Mouse (Mus musculus) gastrocnemius, postnatal 14 days (tissue): ENCODE results near the gene Ppp1r14c. TPM values are rescaled to one million over a fixed set of nuclear protein-coding genes. Genes with fewer than 3 reads are reported as not detected.
A peak's percentile ranks its signal among the peaks of the same experiment; 100 is the strongest.
"Not testable (repeated sequence)": the region's sequence is repeated elsewhere in the genome, so short reads cannot be mapped to it uniquely, and the experiment has no call there.

ENCODE experiments used
- DNase-seq: peaks from one replicate; pipeline ENCODE4 v3.0.0; 2021; ENCODE audit warnings: mixed read lengths
- intact Hi-C: fragments of 180-260 bp; cut with DNase I; formaldehyde crosslinking; loops from one replicate; pipeline ENCODE4 v1.15.1; 2025; ENCODE audit warnings: low total_unique reads
- total RNA-seq, 2 experiments: library from RNA; stranded (reverse); gene quantifications; 2 replicates each; pipeline ENCODE4 v1.2.3; 2021

The Ppp1r14c gene
- total RNA-seq, 2 experiments from 2014 or later = 85.3 to 93.1 TPM

- no peak for DNase-seq
- intact Hi-C loops = no loop called here
Observed at GRCm38 (mm10) chr10:3448699-3449098, 82.8 kb downstream of the Ppp1r14c start.

GRCm38 (mm10) chr10:3451930-3452329, 86.1 kb downstream of the Ppp1r14c start:
- intact Hi-C loops = no loop called here
- DNase-seq = no peak

- intact Hi-C loops = no loop called here
- no peak for DNase-seq
Observed at GRCm38 (mm10) chr10:3452822-3453475, 87.1 kb downstream of the Ppp1r14c start.

GRCm38 (mm10) chr10:3458686-3459085, 92.8 kb downstream of the Ppp1r14c start:
- DNase-seq = no peak
- intact Hi-C loops = no loop called here

GRCm38 (mm10) chr10:3460841-3461240, 95.0 kb downstream of the Ppp1r14c start:
- intact Hi-C loops = no loop called here
- DNase-seq = no peak

- no peak for DNase-seq
- intact Hi-C loops = no loop called here
Observed at GRCm38 (mm10) chr10:3466135-3466626, 100.3 kb downstream of the Ppp1r14c start.

GRCm38 (mm10) chr10:3468590-3468989, 102.7 kb downstream of the Ppp1r14c start:
- DNase-seq = no peak
- intact Hi-C loops = no loop called here

GRCm38 (mm10) chr10:3476611-3477010, 110.8 kb downstream of the Ppp1r14c start:
- intact Hi-C loops = no loop called here
- DNase-seq = no peak

- no peak for DNase-seq
- intact Hi-C loops = no loop called here
Observed at GRCm38 (mm10) chr10:3479772-3480171, 113.9 kb downstream of the Ppp1r14c start.

GRCm38 (mm10) chr10:3490052-3490451, 124.2 kb downstream of the Ppp1r14c start:
- no peak for DNase-seq
- intact Hi-C loops = no loop called here

- intact Hi-C loops = no loop called here
- no peak for DNase-seq
Observed at GRCm38 (mm10) chr10:3496791-3497190, 130.9 kb downstream of the Ppp1r14c start.

GRCm38 (mm10) chr10:3500846-3501245, 135.0 kb downstream of the Ppp1r14c start:
- DNase-seq, intact Hi-C loops: not testable (repeated sequence)

- DNase-seq = peak; percentile 23
- intact Hi-C loops = no loop called here
Observed at GRCm38 (mm10) chr10:3507484-3508221, 141.8 kb downstream of the Ppp1r14c start.

GRCm38 (mm10) chr10:3508222-3508588, 142.3 kb downstream of the Ppp1r14c start:
- DNase-seq = no peak
- intact Hi-C loops = no loop called here

GRCm38 (mm10) chr10:3508746-3509145, 142.9 kb downstream of the Ppp1r14c start:
- intact Hi-C loops = no loop called here
- DNase-seq = no peak

GRCm38 (mm10) chr10:3509663-3510277, 143.9 kb downstream of the Ppp1r14c start:
- DNase-seq = no peak
- intact Hi-C loops = no loop called here

GRCm38 (mm10) chr10:3510486-3510885, 144.6 kb downstream of the Ppp1r14c start:
- intact Hi-C loops = no loop called here

GRCm38 (mm10) chr10:3511401-3511800, 145.5 kb downstream of the Ppp1r14c start:
- no peak for DNase-seq
- intact Hi-C loops = no loop called here

More at GRCm38 (mm10) chr10:3510486-3510885, 144.6 kb downstream of the Ppp1r14c start:
- DNase-seq = no peak

GRCm38 (mm10) chr10:3512620-3513305, 146.9 kb downstream of the Ppp1r14c start:
- intact Hi-C loops = no loop called here
- DNase-seq = peak; percentile 8

- no peak for DNase-seq
- intact Hi-C loops = no loop called here
Observed at GRCm38 (mm10) chr10:3513947-3514346, 148.1 kb downstream of the Ppp1r14c start.
